Mouse (Mus musculus): ENCODE results near the gene Olfr866. TPM values are rescaled to one million over a fixed set of nuclear protein-coding genes. Genes with fewer than 3 reads are reported as not detected.

Olfr866 gene
- polyA plus RNA-seq (2014; fragmentation: Illumina TruSeq; extraction: RNeasy Lipid Tissue Mini Kit (QIAGEN cat#74804); ENCODE audit: low read depth, low replicate concordance) = not detected

DNA sequence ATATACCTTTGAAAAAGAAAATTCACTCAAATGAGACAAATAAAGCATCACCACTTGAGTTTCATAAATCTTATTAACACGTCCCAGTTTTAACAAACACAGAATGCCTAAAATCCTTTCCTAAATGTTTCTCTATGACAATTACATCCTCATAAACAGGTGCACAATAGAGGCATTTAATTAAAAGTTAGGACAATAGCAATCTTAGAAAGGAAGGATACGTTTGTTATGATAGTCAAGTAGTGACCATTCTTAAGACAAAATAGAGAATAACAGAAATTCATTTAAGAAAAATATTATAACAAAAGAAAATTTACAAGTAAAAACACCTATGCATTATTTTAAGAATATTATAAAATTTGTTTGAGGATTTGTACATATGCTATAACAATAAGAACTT, at the start of gene Olfr866:
Olfr866 (minus strand) TSS at position 101 of the 400 bp plus-strand sequence.

DNA sequence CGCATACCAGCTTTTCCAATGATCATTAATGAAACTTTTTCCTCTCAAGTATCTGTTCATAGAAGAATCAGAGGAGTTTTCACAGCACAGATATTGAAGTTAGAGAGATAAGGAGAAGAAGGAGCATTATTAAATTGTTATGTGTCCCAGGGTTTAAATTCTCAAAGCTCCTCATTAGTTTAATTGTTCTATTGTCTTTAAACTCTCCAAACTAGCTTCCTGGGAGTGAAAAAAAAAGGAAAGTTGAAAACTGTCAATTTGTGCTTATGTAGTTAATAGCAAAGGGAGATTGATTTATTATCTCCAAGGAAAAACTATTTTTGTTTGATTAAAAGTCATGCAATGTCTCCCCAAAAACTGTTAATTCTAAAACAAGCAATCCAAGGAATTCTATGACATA, 29.6 kb upstream of the Olfr866 start, which contains the start of gene Olfr867:
Olfr867 (minus strand) TSS at position 101 of the 400 bp plus-strand sequence.

Other genes starting within 250 kb of the Olfr866 start
- gene Olfr58, start 247.8 kb downstream of the Olfr866 start, polyA plus RNA-seq (2014; fragmentation: Illumina TruSeq; extraction: RNeasy Lipid Tissue Mini Kit (QIAGEN cat#74804); ENCODE audit: low read depth, low replicate concordance) = not detected
- not detected for gene Olfr859, start 223.1 kb downstream of the Olfr866 start, polyA plus RNA-seq (2014; fragmentation: Illumina TruSeq; extraction: RNeasy Lipid Tissue Mini Kit (QIAGEN cat#74804); ENCODE audit: low read depth, low replicate concordance)
- gene Olfr860, start 178.3 kb downstream of the Olfr866 start, polyA plus RNA-seq (2014; fragmentation: Illumina TruSeq; extraction: RNeasy Lipid Tissue Mini Kit (QIAGEN cat#74804); ENCODE audit: low read depth, low replicate concordance) = not detected
- not detected for gene Olfr862, start 140.0 kb downstream of the Olfr866 start, polyA plus RNA-seq (2014; fragmentation: Illumina TruSeq; extraction: RNeasy Lipid Tissue Mini Kit (QIAGEN cat#74804); ENCODE audit: low read depth, low replicate concordance)
- gene Olfr77, start 111.2 kb downstream of the Olfr866 start, polyA plus RNA-seq (2014; fragmentation: Illumina TruSeq; extraction: RNeasy Lipid Tissue Mini Kit (QIAGEN cat#74804); ENCODE audit: low read depth, low replicate concordance) = not detected
- not detected for gene Olfr867, start 29.5 kb upstream of the Olfr866 start, polyA plus RNA-seq (2014; fragmentation: Illumina TruSeq; extraction: RNeasy Lipid Tissue Mini Kit (QIAGEN cat#74804); ENCODE audit: low read depth, low replicate concordance)
- gene Olfr868, start 70.6 kb upstream of the Olfr866 start, polyA plus RNA-seq (2014; fragmentation: Illumina TruSeq; extraction: RNeasy Lipid Tissue Mini Kit (QIAGEN cat#74804); ENCODE audit: low read depth, low replicate concordance) = not detected
- gene Olfr869, start 101.0 kb upstream of the Olfr866 start, polyA plus RNA-seq (2014; fragmentation: Illumina TruSeq; extraction: RNeasy Lipid Tissue Mini Kit (QIAGEN cat#74804); ENCODE audit: low read depth, low replicate concordance) = not detected
- not detected for gene Olfr870, start 146.0 kb upstream of the Olfr866 start, polyA plus RNA-seq (2014; fragmentation: Illumina TruSeq; extraction: RNeasy Lipid Tissue Mini Kit (QIAGEN cat#74804); ENCODE audit: low read depth, low replicate concordance)
- not detected for gene Olfr871, start 184.2 kb upstream of the Olfr866 start, polyA plus RNA-seq (2014; fragmentation: Illumina TruSeq; extraction: RNeasy Lipid Tissue Mini Kit (QIAGEN cat#74804); ENCODE audit: low read depth, low replicate concordance)
- gene Olfr872, start 209.1 kb upstream of the Olfr866 start, polyA plus RNA-seq (2014; fragmentation: Illumina TruSeq; extraction: RNeasy Lipid Tissue Mini Kit (QIAGEN cat#74804); ENCODE audit: low read depth, low replicate concordance) = not detected

Data from liver, adult 10 weeks (tissue).